Mouse (Mus musculus) hindbrain, postnatal 0 days (tissue): ENCODE results near the gene Drd5. TPM values are rescaled to one million over a fixed set of nuclear protein-coding genes. Genes with fewer than 3 reads are reported as not detected.

Source experiments
- ATAC-seq: fragments of 200-750 bp; cut with Nextera tagmentation; 2 replicates; pipeline ENCODE4 v1.8.0; 2017; ENCODE audit warnings: mild to moderate bottlenecking, moderate TSS enrichment, moderate library complexity
- DNase-seq: peaks from one replicate; pipeline ENCODE4 v3.0.0-alpha.2; 2015; ENCODE audit warnings: low spot score
- H3K27ac ChIP-seq: fragments of 300-500 bp; sonication (generic); 2 replicates; pipeline ENCODE4 v1.5.1; 2014; ENCODE audit warnings: mild to moderate bottlenecking
- H3K27me3 ChIP-seq: fragments of 300-500 bp; sonication (generic); 2 replicates; pipeline ENCODE4 v1.6.1; 2014; ENCODE audit warnings: low read length, mixed read lengths; ENCODE audit not compliant: insufficient read depth
- H3K36me3 ChIP-seq: fragments of 300-500 bp; sonication (generic); 2 replicates; pipeline ENCODE4 v1.6.1; 2014; ENCODE audit warnings: low read length, mixed read lengths; ENCODE audit not compliant: insufficient read depth
- H3K4me1 ChIP-seq: fragments of 300-500 bp; sonication (generic); 2 replicates; pipeline ENCODE4 v1.6.1; 2014; ENCODE audit warnings: antibody characterized with exemption, low read length, mixed read lengths; ENCODE audit not compliant: insufficient read depth
- H3K4me2 ChIP-seq: fragments of 300-500 bp; sonication (generic); 2 replicates; pipeline ENCODE4 v1.6.1; 2014; ENCODE audit warnings: low read depth, mild to moderate bottlenecking, low read length, moderate library complexity, mixed read lengths
- H3K4me3 ChIP-seq: fragments of 300-500 bp; sonication (generic); 2 replicates; pipeline ENCODE4 v1.5.1; 2014; ENCODE audit warnings: low read length
- H3K9ac ChIP-seq: fragments of 300-500 bp; sonication (generic); replicated peaks from 2 replicates; pipeline ENCODE4 v1.6.1; 2014; ENCODE audit warnings: mild to moderate bottlenecking, low read length, moderate library complexity, mixed read lengths
- H3K9me3 ChIP-seq: fragments of 300-500 bp; sonication (generic); 2 replicates; pipeline ENCODE4 v1.6.1; 2016; ENCODE audit warnings: low read length, mixed read lengths
- CTCF ChIP-seq: IDR thresholded peaks from 2 replicates; pipeline ENCODE4 v1.5.1; 2016; ENCODE audit warnings: antibody characterized with exemption, control low read depth, low read depth
- WGBS: fragments of 180-500 bp; shearing (Covaris S2); extraction: QIAGEN DNeasy Blood & Tissue Kit; methylation state at CpG from one replicate; pipeline ENCODE4 v1.1.7; 2014; 5-methylcytosine and 5-hydroxymethylcytosine counted together
- polyA plus RNA-seq: library from polyadenylated mRNA; unstranded; fragments of >200 nt; fragmentation: Nextera tagmentation; extraction: Ambion mirVana; gene quantifications from 2 replicates; pipeline ENCODE4 v1.2.1, GENCODE M21; 2015
- total RNA-seq: library from RNA; depleted of rRNA; stranded (reverse); fragments of >200 nt; gene quantifications from 2 replicates; pipeline ENCODE4 v1.2.3, GENCODE M21; 2014

Drd5 gene
- total and polyA plus RNA-seq, 2 experiments from 2014 or later = 2.0 to 2.8 TPM

- Histone ChIP-seq H3K9ac (no peak overlapping the region), H3K36me3 (no peaks in the 10 kb centered on the region), H3K4me1 (no peaks in the 10 kb centered on the region), H3K27ac (no peak overlapping the region), H3K4me3 (no peak overlapping the region), H3K9me3 (no peaks in the 10 kb centered on the region), H3K27me3 (no peaks in the 10 kb centered on the region), H3K4me2 (no peak overlapping the region)
- ATAC-seq = peak; percentile 16; the same call in 1 of the 2 replicates
- no peak for DNase-seq
- 40% methylated on average over 10 of the region's 10 CpGs for WGBS
- TF ChIP-seq CTCF = no peak
Measured at GRCm38 (mm10) chr5:38346646-38347432, 27.7 kb downstream of the Drd5 start.

- peak; percentile 41; the same call in 1 of the 2 replicates for ATAC-seq
- 20% methylated on average over 5 of the region's 5 CpGs for WGBS
- H3K27ac ChIP-seq = no peak overlapping the region
Measured at GRCm38 (mm10) chr5:38350351-38350929, 31.3 kb downstream of the Drd5 start.

GRCm38 (mm10) chr5:38356927-38357326, 37.8 kb downstream of the Drd5 start:
- Histone ChIP-seq H3K27me3 (no peaks in the 10 kb centered on the region), H3K36me3 (no peaks in the 10 kb centered on the region), H3K27ac (no peak overlapping the region), H3K4me3 (no peak overlapping the region), H3K9me3 (no peaks in the 10 kb centered on the region), H3K9ac (no peak overlapping the region), H3K4me1 (no peaks in the 10 kb centered on the region), H3K4me2 (no peak overlapping the region)
- DNase-seq (no peak), ATAC-seq (no peak)
- TF ChIP-seq CTCF = no peak
- 79% methylated on average over 3 of the region's 3 CpGs for WGBS

More at GRCm38 (mm10) chr5:38350351-38350929, 31.3 kb downstream of the Drd5 start:
- no peak overlapping the region for H3K9ac ChIP-seq
- no peaks in the 10 kb centered on the region for H3K9me3 ChIP-seq
- H3K36me3 ChIP-seq = no peaks in the 10 kb centered on the region
- H3K4me3 ChIP-seq = no peak overlapping the region
- TF ChIP-seq CTCF = no peak
- H3K4me1 ChIP-seq = no peaks in the 10 kb centered on the region
- H3K4me2 ChIP-seq = no peak overlapping the region
- no peak for DNase-seq
- H3K27me3 ChIP-seq = no peaks in the 10 kb centered on the region

GRCm38 (mm10) chr5:38359716-38360115, 40.5 kb downstream of the Drd5 start:
- Histone ChIP-seq H3K4me1 (no peaks in the 10 kb centered on the region), H3K4me3 (no peak overlapping the region), H3K27ac (no peak overlapping the region), H3K9ac (no peak overlapping the region), H3K27me3 (no peaks in the 10 kb centered on the region), H3K36me3 (no peaks in the 10 kb centered on the region), H3K9me3 (no peaks in the 10 kb centered on the region), H3K4me2 (no peak overlapping the region)
- no peak for ATAC-seq
- WGBS = 73% methylated on average over 2 of the region's 2 CpGs
- TF ChIP-seq CTCF = no peak
- no peak for DNase-seq

GRCm38 (mm10) chr5:38364396-38364795, 45.2 kb downstream of the Drd5 start:
- Histone ChIP-seq H3K36me3 (no peaks in the 10 kb centered on the region), H3K27ac (no peak overlapping the region), H3K9ac (no peak overlapping the region), H3K4me3 (no peak overlapping the region), H3K4me2 (no peak overlapping the region), H3K27me3 (no peaks in the 10 kb centered on the region), H3K9me3 (no peaks in the 10 kb centered on the region), H3K4me1 (peaks cover 10% of the 10 kb centered on the region)
- DNase-seq (no peak), ATAC-seq (no peak)
- TF ChIP-seq CTCF = no peak
- 69% methylated on average over 5 of the region's 5 CpGs for WGBS

GRCm38 (mm10) chr5:38365521-38365920, 46.4 kb downstream of the Drd5 start:
- ATAC-seq = no peak
- 58% methylated on average over 2 of the region's 2 CpGs for WGBS

More at GRCm38 (mm10) chr5:38365521-38365920, 46.4 kb downstream of the Drd5 start:
- H3K4me2 ChIP-seq = no peak overlapping the region
- H3K36me3 ChIP-seq = no peaks in the 10 kb centered on the region
- H3K27ac ChIP-seq = no peak overlapping the region
- H3K27me3 ChIP-seq = no peaks in the 10 kb centered on the region
- peaks cover 10% of the 10 kb centered on the region for H3K4me1 ChIP-seq
- no peak for TF ChIP-seq CTCF
- no peak for DNase-seq
- no peak overlapping the region for H3K9ac ChIP-seq
- H3K4me3 ChIP-seq = no peak overlapping the region
- H3K9me3 ChIP-seq = no peaks in the 10 kb centered on the region
